Mouse (Mus musculus): ENCODE data around the gene Dmrta2. TPM values are rescaled to one million over a fixed set of nuclear protein-coding genes. Genes with fewer than 3 reads are reported as not detected.
A peak's percentile ranks its signal among the peaks of the same experiment; 100 is the strongest.

The Dmrta2 gene
- total RNA-seq, 2 experiments from 2014 or later: not detected

- ATAC-seq (replicated peaks; ENCODE audit: poor library complexity): peak; percentile 48
These were observed 41.3 kb downstream of the Dmrta2 start for GRCm38 (mm10) chr4:110019145-110019544.

- ATAC-seq (replicated peaks; ENCODE audit: poor library complexity): peak; percentile 85
These were observed 42.4 kb downstream of the Dmrta2 start for GRCm38 (mm10) chr4:110020255-110020654.

- ATAC-seq (replicated peaks; ENCODE audit: poor library complexity): peak; percentile 93
These were observed 44.2 kb downstream of the Dmrta2 start for GRCm38 (mm10) chr4:110021956-110022625.

- peak; percentile 90 for ATAC-seq (replicated peaks; ENCODE audit: poor library complexity)
These were observed 50.8 kb downstream of the Dmrta2 start for GRCm38 (mm10) chr4:110028461-110029188.

DNA sequence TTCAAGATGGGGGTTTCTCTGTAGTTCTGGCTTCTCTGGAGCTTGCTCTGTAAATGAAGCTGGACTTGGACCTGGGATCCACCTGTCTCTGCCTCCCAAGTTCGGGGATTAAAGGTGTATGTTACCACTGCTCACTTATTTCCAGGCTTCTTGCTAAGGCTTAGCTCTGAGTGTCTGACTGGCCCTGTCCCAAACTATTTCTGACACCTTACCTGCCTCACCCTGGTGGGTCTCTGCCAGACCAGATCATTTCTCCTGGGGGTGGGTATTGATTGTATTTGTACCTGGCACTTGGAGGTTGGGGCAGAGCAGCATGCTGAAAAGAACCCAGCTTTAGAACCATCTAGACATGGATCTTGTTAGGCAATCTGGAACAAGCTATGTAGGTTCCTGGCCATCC lies 51.6 kb downstream of the Dmrta2 start:
- ATAC-seq (replicated peaks; ENCODE audit: poor library complexity): no peak

All from megakaryocyte progenitor cell, adult 5-6 weeks (primary cell).